Mouse (Mus musculus) gastrocnemius, adult 8-10 months (tissue): ENCODE measurements around the gene Gsdma. TPM values are rescaled to one million over a fixed set of nuclear protein-coding genes. Genes with fewer than 3 reads are reported as not detected.
A peak's percentile ranks its signal among the peaks of the same experiment; 100 is the strongest.
"Not testable (repeated sequence)": the region's sequence is repeated elsewhere in the genome, so short reads cannot be mapped to it uniquely, and the experiment has no call there.

ENCODE experiments used
- DNase-seq, 2 experiments: peaks; one replicate each; pipeline ENCODE4 v3.0.0; 2022; ENCODE audit warnings: low spot score in 2 of 2
- total RNA-seq, 4 experiments: library from RNA; stranded (reverse); gene quantifications; 2 replicates each; pipeline ENCODE4 v1.2.4; 2022

The Gsdma gene
- total RNA-seq, result 1 to 10 TPM in 1 of 4 experiments, under 1 TPM in 3; 0.24 to 1.4 (median 0.85) TPM

DNA sequence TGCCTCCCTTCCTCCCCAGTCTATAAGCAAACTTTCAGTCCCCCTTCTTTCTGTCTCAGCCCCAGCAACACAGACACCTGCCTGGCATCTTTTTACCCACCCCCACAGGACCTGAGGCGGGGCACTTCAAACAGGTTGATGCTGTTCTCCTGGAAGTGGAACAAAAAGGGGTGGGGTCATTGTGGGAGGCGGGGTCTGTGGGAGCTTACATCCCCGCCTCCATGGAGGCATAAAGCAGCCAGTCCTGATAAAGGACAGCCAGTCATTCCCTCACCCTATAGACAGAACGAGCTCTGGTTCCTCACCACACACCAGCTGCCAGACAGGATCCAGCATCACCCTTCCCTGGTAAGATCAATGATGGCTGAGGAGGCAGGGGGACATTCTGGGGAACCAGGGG, at the start of gene Gsdma:
TSS of gene Gsdma (plus strand) at position 261 of the 400 bp plus-strand sequence.
- no peak for DNase-seq

GRCm38 (mm10) chr11:98620791-98621190, 43.4 kb upstream of the Gsdma start:
- DNase-seq, result no peak

DNA sequence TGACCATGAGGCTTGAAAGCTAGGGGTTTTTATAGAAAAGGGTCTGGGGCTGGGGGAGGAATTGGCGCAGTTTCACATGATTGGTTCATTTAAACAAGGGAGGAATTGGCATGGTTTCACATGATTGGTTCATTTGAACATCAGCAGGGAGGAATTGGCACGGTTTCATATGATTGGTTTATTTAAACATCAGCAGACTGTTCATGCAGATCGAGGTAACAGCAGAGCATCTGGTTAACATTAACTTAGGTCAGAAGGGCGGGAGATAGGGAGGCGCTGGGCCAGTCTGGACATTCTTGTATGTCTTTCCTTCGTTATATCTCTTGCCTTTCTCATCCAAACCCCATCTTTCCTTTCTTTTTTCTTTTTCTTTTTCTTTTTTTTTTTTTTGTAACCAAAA, 40.2 kb upstream of the Gsdma start:
- not testable (repeated sequence) for DNase-seq

DNA sequence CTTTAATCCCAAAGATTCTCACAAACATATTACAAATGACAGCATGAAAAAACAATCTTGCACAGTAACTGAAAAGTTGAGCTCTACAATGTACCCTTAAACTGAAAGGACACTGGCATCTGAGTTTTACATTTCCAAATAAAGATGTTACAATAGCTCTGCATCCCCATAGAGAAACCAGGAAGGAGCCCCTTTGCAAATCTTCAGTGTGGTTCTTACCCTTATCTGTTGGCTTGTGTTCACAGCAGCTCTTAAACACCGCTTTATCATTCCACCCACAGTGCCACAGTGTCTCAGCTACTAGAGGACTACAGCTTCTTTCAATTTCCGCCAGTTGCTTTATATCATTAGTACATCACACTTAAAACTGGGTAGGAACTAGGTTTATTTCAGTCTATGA, 39.8 kb upstream of the Gsdma start:
- DNase-seq, result not testable (repeated sequence)

- DNase-seq, result no peak
These were observed 38.3 kb upstream of the Gsdma start, which contains the start of the genes Gm12355 and Gsdma3 for GRCm38 (mm10) chr11:98625611-98626410. Gene Gm12355 (minus strand): TSS chr11:98625661. Gene Gsdma3 (plus strand): TSS chr11:98626360.

DNA sequence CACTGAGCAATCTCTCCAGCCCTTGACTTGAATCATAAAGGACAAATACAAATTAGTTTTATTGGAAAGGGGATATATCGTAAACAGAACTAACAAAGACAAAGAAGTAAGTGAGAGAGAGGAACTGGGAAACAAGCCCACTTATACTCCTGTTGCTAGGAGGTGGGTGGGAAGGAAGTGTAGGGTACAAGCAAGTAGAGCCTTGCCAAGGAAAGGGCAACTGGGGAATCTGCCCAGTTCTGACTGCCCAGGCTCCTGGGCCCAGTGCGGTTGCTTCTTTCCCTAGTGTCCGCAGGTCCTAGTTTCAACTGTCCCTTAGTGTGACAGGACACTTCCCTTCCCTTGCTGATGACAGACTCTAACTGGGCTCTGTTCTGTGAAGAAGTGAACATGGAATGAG, 35.4 kb upstream of the Gsdma start:
- no peak for DNase-seq

GRCm38 (mm10) chr11:98630646-98631045, 33.5 kb upstream of the Gsdma start:
- no peak for DNase-seq

DNA sequence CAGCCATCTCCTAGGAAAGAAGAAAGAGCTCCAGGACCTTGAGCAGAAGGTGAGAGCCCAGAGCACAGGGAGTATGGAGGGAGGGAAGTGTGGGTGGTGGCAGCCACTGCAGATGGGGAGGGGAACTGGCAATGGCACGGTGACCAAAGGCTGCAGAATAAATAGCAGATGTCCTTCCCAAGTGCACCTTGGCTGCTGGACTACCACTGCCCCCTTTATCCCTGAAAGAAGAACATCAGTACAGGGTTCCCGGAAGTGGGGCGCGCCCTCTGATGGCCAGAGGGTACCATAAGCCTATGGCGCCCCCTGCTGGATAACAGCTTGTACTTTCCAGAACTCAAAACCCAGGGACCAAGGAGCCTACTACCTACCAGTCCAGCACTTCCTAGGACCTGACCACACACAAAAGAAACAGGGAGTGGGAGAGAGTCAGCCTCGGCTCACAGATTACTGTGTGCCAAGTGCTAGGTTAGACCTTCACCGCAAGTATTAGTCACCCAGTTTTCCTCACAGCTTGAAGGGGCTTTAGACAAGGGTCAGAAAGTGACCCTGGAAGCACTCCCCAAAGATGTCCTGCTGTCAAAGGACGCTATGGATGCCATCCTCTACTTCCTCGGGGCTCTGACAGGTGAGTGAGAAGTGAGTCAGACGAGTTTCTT, 28.7 kb upstream of the Gsdma start:
- DNase-seq, result not testable (repeated sequence)

- no peak for DNase-seq
These were observed 26.6 kb upstream of the Gsdma start for GRCm38 (mm10) chr11:98637501-98637900.

DNA sequence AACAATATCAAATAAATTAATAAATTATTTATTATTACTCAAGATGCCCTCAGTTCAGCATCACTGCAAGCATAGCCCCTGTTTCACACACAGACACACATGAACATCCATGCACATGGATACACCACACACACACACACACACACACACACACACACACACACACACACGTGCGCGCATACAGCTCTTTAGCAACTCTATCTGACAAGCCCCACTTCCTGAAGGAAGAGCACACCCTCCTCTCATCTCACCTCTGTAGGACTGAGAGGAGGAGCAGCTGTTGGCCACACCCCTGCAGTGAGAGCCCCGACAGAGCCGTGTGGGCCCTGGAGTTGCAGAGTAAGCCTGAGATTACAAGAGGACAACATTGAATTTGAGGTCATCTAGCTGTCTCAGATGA, 24.1 kb upstream of the Gsdma start:
- no peak for DNase-seq

GRCm38 (mm10) chr11:98644757-98645156, 19.4 kb upstream of the Gsdma start:
- DNase-seq, result no peak

GRCm38 (mm10) chr11:98645946-98646345, 18.2 kb upstream of the Gsdma start:
- DNase-seq, result no peak

DNA sequence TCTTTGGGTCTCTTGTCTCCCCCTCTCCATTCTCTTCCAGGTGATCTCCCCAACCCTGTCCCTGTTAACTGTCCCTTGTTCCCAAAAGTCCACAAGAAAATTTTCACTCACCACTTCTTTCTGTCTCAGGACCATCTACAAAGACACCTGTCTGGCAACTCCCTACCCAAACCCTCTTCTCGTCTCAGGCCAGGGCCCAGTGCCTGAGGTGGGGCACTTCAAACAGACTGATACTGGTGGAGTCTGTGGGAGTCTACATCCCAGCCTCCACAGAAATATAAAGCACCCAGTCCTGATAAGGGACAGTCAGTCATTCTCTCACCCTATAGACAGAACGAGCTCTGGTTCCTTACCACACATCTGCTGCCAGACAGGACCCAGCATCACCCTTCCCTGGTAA, 17.7 kb upstream of the Gsdma start, which contains the start of gene Gsdma2:
TSS of gene Gsdma2 (plus strand) at position 301 of the 400 bp plus-strand sequence.
- DNase-seq, result no peak

DNA sequence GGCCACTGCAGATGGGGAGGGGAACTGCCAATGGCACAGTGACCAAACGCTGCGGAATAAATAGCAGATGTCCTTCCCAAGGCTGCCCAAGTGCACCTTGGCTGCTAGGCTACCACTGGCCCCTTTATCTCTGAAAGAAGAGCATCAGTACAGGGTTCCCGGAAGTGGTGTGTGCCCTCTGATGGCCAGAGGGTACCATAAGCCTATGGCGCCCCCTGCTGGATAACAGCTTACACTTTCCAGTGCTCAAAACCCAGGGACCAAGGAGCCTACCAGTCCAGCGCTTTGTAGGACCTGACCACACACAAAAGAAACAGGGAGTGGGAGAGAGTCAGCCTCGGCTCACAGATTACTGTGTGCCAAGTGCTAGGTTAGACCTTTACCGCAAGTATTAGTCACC, 9.1 kb upstream of the Gsdma start:
- peak; percentile 14 to 18 for DNase-seq

GRCm38 (mm10) chr11:98660517-98660916, 3.6 kb upstream of the Gsdma start:
- DNase-seq, result no peak

GRCm38 (mm10) chr11:98668984-98669383, 4.8 kb downstream of the Gsdma start:
- DNase-seq, result no peak

DNA sequence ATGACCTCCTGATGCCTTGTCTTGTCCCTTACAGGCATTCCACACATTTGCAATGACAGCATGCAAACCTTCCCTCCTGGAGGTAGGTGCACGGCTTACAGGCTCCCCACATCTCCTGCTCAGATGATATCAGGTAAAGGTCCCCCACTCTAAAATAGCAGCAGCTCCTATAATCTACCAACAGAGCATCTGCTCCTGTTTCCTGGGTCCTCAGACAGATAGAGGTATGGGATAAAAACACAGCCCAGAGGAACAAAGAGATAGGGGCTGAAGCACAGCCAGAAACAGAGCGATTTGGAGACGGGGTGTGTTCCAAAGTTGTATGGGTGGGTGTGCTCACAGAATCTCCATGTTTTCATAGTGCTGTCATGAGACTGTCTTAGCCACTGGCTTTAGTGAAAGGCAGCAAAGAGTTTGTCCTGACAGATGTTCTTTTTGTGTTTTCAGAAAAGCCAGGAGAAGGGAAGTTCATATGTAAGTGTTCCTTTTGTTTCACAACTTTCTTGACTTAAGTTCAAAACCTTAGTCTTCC, 7.2 kb downstream of the Gsdma start:
- DNase-seq, result no peak

DNA sequence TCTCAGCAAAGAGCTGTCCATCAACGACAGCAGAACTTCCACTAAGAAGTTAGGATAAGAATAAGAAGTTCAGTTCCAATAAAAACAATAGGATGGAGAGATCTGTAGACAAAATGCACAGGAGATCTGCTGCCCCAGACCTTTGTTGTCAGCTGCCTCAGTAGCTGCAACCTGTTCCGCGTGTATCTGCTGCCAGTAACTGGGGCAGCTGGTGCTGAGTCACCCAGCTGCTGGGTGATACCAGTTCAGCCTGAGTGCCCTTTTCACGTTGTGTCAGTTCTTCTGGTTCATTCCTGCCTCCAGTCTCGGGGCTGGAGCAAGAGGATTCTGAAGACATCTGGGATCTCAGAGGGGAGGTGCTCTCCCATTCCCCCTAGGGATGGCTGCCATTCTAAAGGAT, 7.7 kb downstream of the Gsdma start:
- DNase-seq, result no peak

GRCm38 (mm10) chr11:98672482-98672881, 8.3 kb downstream of the Gsdma start:
- DNase-seq, result no peak

DNA sequence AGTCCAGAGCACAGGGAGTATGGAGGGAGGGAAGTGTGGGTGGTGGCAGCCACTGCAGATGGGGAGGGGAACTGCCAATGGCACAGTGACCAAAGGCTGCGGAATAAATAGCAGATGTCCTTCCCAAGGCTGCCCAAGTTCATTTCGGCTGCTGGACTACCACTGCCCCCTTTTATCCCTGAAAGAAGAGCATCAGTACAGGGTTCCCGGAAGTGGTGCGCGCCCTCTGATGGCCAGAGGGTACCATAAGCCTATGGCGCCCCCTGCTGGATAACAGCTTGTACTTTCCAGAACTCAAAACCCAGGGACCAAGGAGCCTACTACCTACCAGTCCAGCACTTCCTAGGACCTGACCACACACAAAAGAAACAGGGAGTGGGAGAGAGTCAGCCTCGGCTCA, 9.0 kb downstream of the Gsdma start:
- peak in 1 of 2 experiments; percentile 42 for DNase-seq

- DNase-seq, result no peak
These were observed 11.7 kb downstream of the Gsdma start for GRCm38 (mm10) chr11:98675829-98676363.

DNA sequence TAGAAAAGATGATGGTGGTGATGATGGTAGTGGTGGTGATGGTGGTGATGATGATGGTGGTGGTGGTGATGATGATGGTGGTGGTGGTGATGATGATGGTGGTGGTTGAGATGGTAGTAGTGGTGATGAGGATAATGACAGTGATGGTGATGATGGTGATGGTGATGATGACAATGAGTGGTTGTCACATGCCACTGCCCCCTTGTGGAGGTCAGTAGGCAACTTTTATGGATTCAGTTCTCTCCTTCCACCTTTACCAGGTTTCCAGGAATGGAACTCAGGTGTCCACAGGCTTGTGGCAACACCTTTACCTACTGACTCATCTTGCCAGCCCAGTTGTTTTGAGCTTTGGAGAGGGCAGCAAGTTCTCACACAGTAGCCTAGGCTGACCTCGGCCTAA, 15.9 kb downstream of the Gsdma start:
- no peak for DNase-seq
